ENCODE assay signal across 9 mouse cellular contexts in genomic region chr6:33174616-33175015, GRCm38 (mm10).
DNase-seq lines count a peak whose midpoint lies in the region; ATAC-seq and TF ChIP-seq lines count a peak whose summit lies in the region.
"Had no signal": no experiment of that assay in that cellular context is flagged by ENCODE, and none has a peak within 500 bp of the region (broad histone marks: within the 10 kb centered on the region; RNA-seq: fewer than 3 reads in every experiment).

No protein-coding gene starts in this region.

- no peaks in the 10 kb centered on the region for H3K9me3 ChIP-seq in kidney, postnatal 0 days (replicated peaks; ENCODE audit: low read length)
- no peaks in the 10 kb centered on the region for H3K9me3 ChIP-seq in G1E (replicated peaks)
- H3K9me3 ChIP-seq: forebrain, embryonic 10.5 days; intestine, embryonic 15.5 days had no signal

- H3K9ac ChIP-seq in kidney, postnatal 0 days (ENCODE audit: low read depth, low read length): no peak overlapping the region
- H3K9ac ChIP-seq: intestine, embryonic 15.5 days had no signal

- H3K4me3 ChIP-seq in kidney, postnatal 0 days (replicated peaks; ENCODE audit: low read depth, low read length): no peak overlapping the region
- no peak overlapping the region for H3K4me3 ChIP-seq in G1E (ENCODE audit: low read depth, low read length)
- H3K4me3 ChIP-seq: forebrain, embryonic 10.5 days; intestine, embryonic 15.5 days had no signal

- ATAC-seq in kidney, postnatal 0 days (replicated peaks; ENCODE audit: low FRiP score, low read depth): no peak
- ATAC-seq in G1E (ENCODE audit: extremely low read depth, insufficient number of reproducible peaks, low FRiP score, poor library complexity, severe bottlenecking): no peak
- ATAC-seq: intestine, embryonic 15.5 days had no signal

- peak; percentile 57 for TF ChIP-seq CTCF in kidney, postnatal 0 days (IDR thresholded peaks at IDR 0.05; ENCODE audit: low read depth)
- peak; percentile 36; the same call in 1 of the 2 replicates for TF ChIP-seq CTCF in G1E (IDR thresholded peaks at IDR 0.05; ENCODE audit: low read depth, low read length)

- WGBS in kidney, postnatal 0 days: 53% methylated on average over 6 of the region's 6 CpGs

- H3K36me3 ChIP-seq in kidney, postnatal 0 days (ENCODE audit: insufficient read depth, low read length): no peaks in the 10 kb centered on the region
- H3K36me3 ChIP-seq in G1E (replicated peaks): no peaks in the 10 kb centered on the region
- H3K36me3 ChIP-seq: forebrain, embryonic 10.5 days; intestine, embryonic 15.5 days had no signal

- H3K27ac ChIP-seq in kidney, postnatal 0 days: no peak overlapping the region
- H3K27ac ChIP-seq: forebrain, embryonic 10.5 days; intestine, embryonic 15.5 days had no signal

- no peak overlapping the region for H3K4me2 ChIP-seq in kidney, postnatal 0 days (ENCODE audit: low read length)
- H3K4me2 ChIP-seq: intestine, embryonic 15.5 days had no signal

- no peak for DNase-seq in kidney, postnatal 0 days (ENCODE audit: low spot score)
- DNase-seq in kidney, postnatal 10 days: no peak
- DNase-seq in B cell, adult 2 months: peak; percentile 14 to 24
- no peak for DNase-seq in G1E (ENCODE audit: low spot score)
- peak; percentile 24 for DNase-seq in naive thymus-derived CD4-positive, alpha-beta T cell, adult 2 months (ENCODE audit: low read depth)
- DNase-seq in urinary bladder, postnatal 36 days (ENCODE audit: low spot score in 2 of 2): no peak
- no peak for DNase-seq in left cerebral cortex, adult 18-20 months (ENCODE audit: low spot score in 2 of 2)

- H3K27me3 ChIP-seq in kidney, postnatal 0 days (ENCODE audit: insufficient read depth, low read length): no peaks in the 10 kb centered on the region
- peaks cover 8% of the 10 kb centered on the region; the same call in 1 of the 2 replicates for H3K27me3 ChIP-seq in G1E (ENCODE audit: insufficient read depth, low read length)
- H3K27me3 ChIP-seq: intestine, embryonic 15.5 days had no signal

- H3K4me1 ChIP-seq in kidney, postnatal 0 days (replicated peaks; ENCODE audit: insufficient read depth, low read length): no peaks in the 10 kb centered on the region
- no peaks in the 10 kb centered on the region for H3K4me1 ChIP-seq in G1E (ENCODE audit: insufficient read depth, low read depth, low read length)
- H3K4me1 ChIP-seq: forebrain, embryonic 10.5 days; intestine, embryonic 15.5 days had no signal

Comparison
In these comparisons a context has a peak if more than half of its experiments do, and no peak if none do; other contexts are left out.
1. DNase-seq: peak in B cell, adult 2 months (2 of 2) and naive thymus-derived CD4-positive, alpha-beta T cell, adult 2 months (single experiment); none in kidney, postnatal 0 days (single experiment), kidney, postnatal 10 days (single experiment), G1E (single experiment), urinary bladder, postnatal 36 days (0 of 2) and left cerebral cortex, adult 18-20 months (0 of 2).